Mouse (Mus musculus): ENCODE results near the gene Pigx.

DNA sequence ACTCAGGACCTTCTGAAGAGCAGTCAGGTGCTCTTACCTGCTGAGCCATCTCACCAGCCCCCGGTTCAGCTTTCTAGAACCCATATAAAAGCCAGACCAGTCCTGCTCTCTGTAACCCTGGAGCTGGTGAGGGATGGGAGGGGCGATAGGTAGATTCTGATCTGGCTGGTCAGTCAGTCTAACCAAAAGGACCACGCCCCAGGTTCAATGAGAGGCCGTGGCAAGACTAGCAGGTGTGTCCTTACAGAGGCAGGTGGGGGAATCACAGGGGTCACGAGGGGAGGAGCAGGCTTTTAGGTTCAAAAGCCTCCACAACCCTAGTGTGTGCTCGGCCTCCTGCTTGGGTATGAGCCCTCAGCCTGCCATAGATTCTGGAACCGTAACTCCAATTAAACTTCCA lies 8.1 kb downstream of the Pigx start:
- TF ChIP-seq CTCF (IDR thresholded peaks at IDR 0.05; ENCODE audit: low read depth) (no peak), EP300 (IDR thresholded peaks at IDR 0.05; ENCODE audit: low read depth) (no peak)
